Mouse (Mus musculus) gastrocnemius, postnatal 36 days (tissue): Measurements from ENCODE around the gene Hoxd11. TPM values are rescaled to one million over a fixed set of nuclear protein-coding genes. Genes with fewer than 3 reads are reported as not detected.

Experiments used
- DNase-seq, 2 experiments: peaks; one replicate each; pipeline ENCODE4 v3.0.0; 2022
- intact Hi-C: fragments of 180-260 bp; cut with DNase I; formaldehyde crosslinking; loops from one replicate; pipeline ENCODE4 v1.15.1; 2025
- total RNA-seq, 2 experiments: library from RNA; stranded (reverse); gene quantifications; 2 replicates each; pipeline ENCODE4 v1.2.3; 2021

Gene Hoxd11
- total RNA-seq, 2 experiments from 2014 or later, result not detected

GRCm38 (mm10) chr2:74720955-74721491 lies 41.7 kb downstream of the Hoxd11 start:
- intact Hi-C loops, result no loop called here
- no peak for DNase-seq

GRCm38 (mm10) chr2:74721882-74722281 lies 42.5 kb downstream of the Hoxd11 start:
- intact Hi-C loops, result no loop called here
- no peak for DNase-seq

GRCm38 (mm10) chr2:74722949-74723348 lies 43.6 kb downstream of the Hoxd11 start:
- no peak for DNase-seq
- intact Hi-C loops, result no loop called here

- no peak for DNase-seq
- intact Hi-C loops, result no loop called here
Observed at GRCm38 (mm10) chr2:74724244-74725015, 45.1 kb downstream of the Hoxd11 start.

GRCm38 (mm10) chr2:74725171-74725570 lies 45.8 kb downstream of the Hoxd11 start:
- intact Hi-C loops, result no loop called here
- no peak for DNase-seq

GRCm38 (mm10) chr2:74726551-74726950 lies 47.2 kb downstream of the Hoxd11 start, which contains the start of gene Gm28230:
Gene Gm28230, plus strand, starts transcription at chr2:74726728.
- intact Hi-C loops, result no loop called here
- no peak for DNase-seq

- DNase-seq, result no peak
- intact Hi-C loops, result no loop called here
Observed at GRCm38 (mm10) chr2:74726973-74727639, 47.7 kb downstream of the Hoxd11 start.

GRCm38 (mm10) chr2:74727640-74728302 lies 48.4 kb downstream of the Hoxd11 start:
- intact Hi-C loops, result no loop called here

GRCm38 (mm10) chr2:74728303-74728680 lies 48.9 kb downstream of the Hoxd11 start:
- intact Hi-C loops, result no loop called here
- no peak for DNase-seq

More at GRCm38 (mm10) chr2:74727640-74728302, 48.4 kb downstream of the Hoxd11 start:
- no peak for DNase-seq

GRCm38 (mm10) chr2:74730331-74730730 lies 51.0 kb downstream of the Hoxd11 start:
- intact Hi-C loops, result no loop called here

GRCm38 (mm10) chr2:74731055-74731454 lies 51.7 kb downstream of the Hoxd11 start:
- intact Hi-C loops, result no loop called here
- no peak for DNase-seq

More at GRCm38 (mm10) chr2:74730331-74730730, 51.0 kb downstream of the Hoxd11 start:
- no peak for DNase-seq

GRCm38 (mm10) chr2:74731799-74732512 lies 52.6 kb downstream of the Hoxd11 start:
- intact Hi-C loops, result no loop called here
- DNase-seq, result no peak

- intact Hi-C loops, result no loop called here
- no peak for DNase-seq
Observed at GRCm38 (mm10) chr2:74732513-74733316, 53.4 kb downstream of the Hoxd11 start.

GRCm38 (mm10) chr2:74733317-74733661 lies 53.9 kb downstream of the Hoxd11 start:
- intact Hi-C loops, result no loop called here
- no peak for DNase-seq

GRCm38 (mm10) chr2:74733765-74734164 lies 54.4 kb downstream of the Hoxd11 start:
- intact Hi-C loops, result no loop called here
- DNase-seq, result no peak

GRCm38 (mm10) chr2:74734451-74734850 lies 55.1 kb downstream of the Hoxd11 start:
- no peak for DNase-seq
- intact Hi-C loops, result no loop called here

GRCm38 (mm10) chr2:74734996-74735811 lies 55.8 kb downstream of the Hoxd11 start:
- no peak for DNase-seq
- intact Hi-C loops, result no loop called here

GRCm38 (mm10) chr2:74735851-74736687 lies 56.7 kb downstream of the Hoxd11 start:
- no peak for DNase-seq
- intact Hi-C loops, result no loop called here
